Mouse (Mus musculus) right cerebral cortex, postnatal 14 days (tissue): ENCODE data around the gene Ankrd34a.
A peak's percentile ranks its signal among the peaks of the same experiment; 100 is the strongest.
"Not testable (repeated sequence)": the region's sequence is repeated elsewhere in the genome, so short reads cannot be mapped to it uniquely, and the experiment has no call there.

Experiments
- DNase-seq: peaks from one replicate; pipeline ENCODE4 v3.0.0; 2022

Gene Ankrd34a

GRCm38 (mm10) chr3:96581141-96581540 is 15.3 kb upstream of the Ankrd34a start:
- DNase-seq = no peak

- DNase-seq = no peak
Measured at GRCm38 (mm10) chr3:96581771-96582515, 14.5 kb upstream of the Ankrd34a start.

- no peak for DNase-seq
Measured at GRCm38 (mm10) chr3:96583386-96583785, 13.1 kb upstream of the Ankrd34a start.

- DNase-seq = no peak
Measured at GRCm38 (mm10) chr3:96590657-96591056, 5.8 kb upstream of the Ankrd34a start.

- DNase-seq = no peak
Measured at GRCm38 (mm10) chr3:96593374-96593773, 3.1 kb upstream of the Ankrd34a start.

- DNase-seq = peak; percentile 94
Measured at GRCm38 (mm10) chr3:96593790-96594560, 2.5 kb upstream of the Ankrd34a start, which contains the start of gene Polr3gl. Polr3gl (minus strand) TSS chr3:96594181.

GRCm38 (mm10) chr3:96594851-96595250 is 1.6 kb upstream of the Ankrd34a start:
- no peak for DNase-seq

GRCm38 (mm10) chr3:96595661-96596060 is 775 bp upstream of the Ankrd34a start:
- no peak for DNase-seq

- peak; percentile 50 for DNase-seq
Measured at GRCm38 (mm10) chr3:96596855-96597254, 419 bp downstream of the Ankrd34a start.

GRCm38 (mm10) chr3:96597435-96597891 is 1.0 kb downstream of the Ankrd34a start:
- peak; percentile 50 for DNase-seq

- peak; percentile 67 for DNase-seq
Measured at GRCm38 (mm10) chr3:96598156-96599068, 2.0 kb downstream of the Ankrd34a start.

- no peak for DNase-seq
Measured at GRCm38 (mm10) chr3:96599069-96599393, 2.6 kb downstream of the Ankrd34a start.

GRCm38 (mm10) chr3:96599411-96599810 is 3.0 kb downstream of the Ankrd34a start:
- DNase-seq = no peak

GRCm38 (mm10) chr3:96600639-96601250 is 4.3 kb downstream of the Ankrd34a start, which contains the start of gene Lix1l:
Lix1l (plus strand) TSS chr3:96601149.
- DNase-seq = peak; percentile 88

- peak; percentile 62 for DNase-seq
Measured at GRCm38 (mm10) chr3:96601251-96601787, 4.9 kb downstream of the Ankrd34a start.

- peak; percentile 13 for DNase-seq
Measured at GRCm38 (mm10) chr3:96601941-96602703, 5.7 kb downstream of the Ankrd34a start.

GRCm38 (mm10) chr3:96602704-96603084 is 6.3 kb downstream of the Ankrd34a start:
- DNase-seq = no peak

GRCm38 (mm10) chr3:96603311-96603710 is 6.9 kb downstream of the Ankrd34a start:
- DNase-seq = no peak

- DNase-seq = not testable (repeated sequence)
Measured at GRCm38 (mm10) chr3:96606007-96606406, 9.6 kb downstream of the Ankrd34a start.

GRCm38 (mm10) chr3:96606618-96607017 is 10.2 kb downstream of the Ankrd34a start:
- DNase-seq = no peak

- DNase-seq = no peak
Measured at GRCm38 (mm10) chr3:96617941-96618340, 21.5 kb downstream of the Ankrd34a start.
